29 mouse cellular contexts compared by ENCODE assay signal in the genomic region with DNA sequence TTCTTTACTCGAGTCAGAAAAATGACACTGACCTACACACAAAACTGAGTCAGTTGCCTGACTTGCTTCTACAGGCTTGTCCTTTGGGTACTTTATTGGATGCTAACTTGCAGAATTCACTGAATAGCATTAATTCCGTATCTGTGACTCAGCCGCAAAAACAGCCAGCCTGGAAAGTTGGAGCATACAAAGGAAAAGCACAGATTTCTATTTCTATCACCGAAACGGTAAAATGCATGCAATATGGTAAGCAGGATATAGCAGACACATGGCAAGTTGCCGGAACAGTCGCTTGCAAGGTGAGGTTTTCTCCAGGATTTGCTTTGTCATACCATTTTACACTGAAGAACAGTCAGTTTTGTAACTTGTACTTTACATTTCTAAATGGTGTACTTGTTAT. TPM values are rescaled to one million over a fixed set of nuclear protein-coding genes. Genes with fewer than 3 reads are reported as not detected.
DNase-seq lines count a peak whose midpoint lies in the region; ATAC-seq lines count a peak whose summit lies in the region.
"Had no signal": no experiment of that assay in that cellular context is flagged by ENCODE, and none has a peak within 500 bp of the region (broad histone marks: within the 10 kb centered on the region; RNA-seq: fewer than 3 reads in every experiment).

No protein-coding gene starts in this region.

- H3K27me3 ChIP-seq in midbrain, embryonic 11.5 days (ENCODE audit: control insufficient read depth, insufficient read depth, low read length), result no peaks in the 10 kb centered on the region
- no peaks in the 10 kb centered on the region for H3K27me3 ChIP-seq in midbrain, embryonic 14.5 days (ENCODE audit: control insufficient read depth, insufficient read depth, low read length)
- H3K27me3 ChIP-seq: embryonic facial prominence, embryonic 13.5 days; forebrain, embryonic 12.5 days; heart, embryonic 12.5 days; kidney, embryonic 15.5 days; neural tube, embryonic 12.5 days had no signal

- H3K9me3 ChIP-seq in midbrain, embryonic 11.5 days (ENCODE audit: control insufficient read depth, low read length), result no peaks in the 10 kb centered on the region
- no peaks in the 10 kb centered on the region for H3K9me3 ChIP-seq in midbrain, embryonic 14.5 days (ENCODE audit: control insufficient read depth, low read length)
- H3K9me3 ChIP-seq: embryonic facial prominence, embryonic 13.5 days; forebrain, embryonic 12.5 days; heart, embryonic 12.5 days; kidney, embryonic 15.5 days; neural tube, embryonic 12.5 days had no signal

- no peak overlapping the region for H3K9ac ChIP-seq in midbrain, embryonic 11.5 days (ENCODE audit: low read length)
- H3K9ac ChIP-seq in midbrain, embryonic 14.5 days (replicated peaks; ENCODE audit: low read length), result no peak overlapping the region
- H3K9ac ChIP-seq: embryonic facial prominence, embryonic 13.5 days; forebrain, embryonic 12.5 days; heart, embryonic 12.5 days; hindbrain, embryonic 14.5 days; kidney, embryonic 15.5 days; liver, embryonic 14.5 days; lung, embryonic 14.5 days; neural tube, embryonic 12.5 days had no signal

- 95% methylated on average over 7 of the region's 7 CpGs for WGBS in midbrain, embryonic 11.5 days
- WGBS in midbrain, embryonic 14.5 days, result 97% methylated on average over 7 of the region's 7 CpGs

- no peak for ATAC-seq in midbrain, embryonic 11.5 days (ENCODE audit: low FRiP score)
- ATAC-seq in midbrain, embryonic 14.5 days (ENCODE audit: low FRiP score, low TSS enrichment), result no peak
- ATAC-seq: CD4-positive, CD25-positive, alpha-beta regulatory T cell, adult 4 months; inflammation-experienced regulatory T-cells, adult 6 months; midbrain, embryonic 16.5 days had no signal

- DNase-seq in layer of hippocampus, adult 11-12 months (ENCODE audit: low spot score), result peak; percentile 31
- DNase-seq in layer of hippocampus, adult 9-10 months (ENCODE audit: low spot score), result no peak
- peak; percentile 39 for DNase-seq in midbrain, embryonic 11.5 days (ENCODE audit: low spot score, missing footprints)
- DNase-seq in midbrain, embryonic 14.5 days, result no peak
- DNase-seq in brain, adult 2 months (ENCODE audit: low read depth, low spot score), result peak; percentile 70
- peak; percentile 44 for DNase-seq in telencephalon, adult 2 months (ENCODE audit: low read depth, low spot score)
- no peak for DNase-seq in ovary, adult 18-20 months (ENCODE audit: low spot score)
- DNase-seq: adrenal gland, postnatal 25 days; cerebellum, adult 18-20 months; cerebellum, postnatal 10 days; gastrocnemius, postnatal 25 days; heart, adult 18-20 months; kidney, adult 11 months; kidney, postnatal 25 days; liver; lung, embryonic 14.5 days; lung, postnatal 14 days had no signal

- no peaks in the 10 kb centered on the region for H3K4me1 ChIP-seq in midbrain, embryonic 11.5 days (ENCODE audit: control insufficient read depth, insufficient read depth, low read length)
- H3K4me1 ChIP-seq in midbrain, embryonic 14.5 days (ENCODE audit: control insufficient read depth, insufficient read depth, low read length), result no peaks in the 10 kb centered on the region
- H3K4me1 ChIP-seq: embryonic facial prominence, embryonic 13.5 days; kidney, embryonic 15.5 days; neural tube, embryonic 12.5 days had no signal

- no peaks in the 10 kb centered on the region for H3K36me3 ChIP-seq in midbrain, embryonic 11.5 days (ENCODE audit: control insufficient read depth, insufficient read depth, low read length)
- H3K36me3 ChIP-seq in midbrain, embryonic 14.5 days (ENCODE audit: control insufficient read depth, insufficient read depth, low read length), result peaks cover 15% of the 10 kb centered on the region

- no peak overlapping the region for H3K4me2 ChIP-seq in midbrain, embryonic 11.5 days
- H3K4me2 ChIP-seq in midbrain, embryonic 14.5 days (ENCODE audit: low read length), result no peak overlapping the region
- H3K4me2 ChIP-seq: embryonic facial prominence, embryonic 13.5 days; forebrain, embryonic 12.5 days; heart, embryonic 12.5 days; hindbrain, embryonic 14.5 days; kidney, embryonic 15.5 days; lung, embryonic 14.5 days; neural tube, embryonic 12.5 days had no signal

- no peak overlapping the region for H3K4me3 ChIP-seq in midbrain, embryonic 11.5 days (ENCODE audit: low read depth, low read length)
- no peak overlapping the region for H3K4me3 ChIP-seq in midbrain, embryonic 14.5 days (replicated peaks; ENCODE audit: low read depth, low read length)
- H3K4me3 ChIP-seq: embryonic facial prominence, embryonic 13.5 days; erythroblast, embryonic 14.5 days; forebrain, embryonic 12.5 days; heart, embryonic 12.5 days; kidney, embryonic 15.5 days; layer of hippocampus, adult 2 months; neural tube, embryonic 12.5 days had no signal

- no peak overlapping the region for H3K27ac ChIP-seq in midbrain, embryonic 11.5 days (ENCODE audit: low read depth, low read length)
- no peak overlapping the region for H3K27ac ChIP-seq in midbrain, embryonic 14.5 days (replicated peaks; ENCODE audit: low read depth, low read length)
- H3K27ac ChIP-seq: embryonic facial prominence, embryonic 13.5 days; forebrain, embryonic 12.5 days; hindbrain, embryonic 14.5 days; kidney, embryonic 15.5 days; layer of hippocampus, adult 2 months; liver, embryonic 14.5 days; neural tube, embryonic 12.5 days had no signal

RNA-seq across cellular contexts. Expression of a gene that starts 7.4 kb away (rescaled TPM):
- 112 and 134 TPM in 2 replicates for polyA plus RNA-seq in midbrain, embryonic 11.5 days (2014; fragmentation: Nextera tagmentation; extraction: Ambion mirVana)
- polyA plus RNA-seq in midbrain, embryonic 14.5 days (2014; fragmentation: Nextera tagmentation; extraction: Ambion mirVana), result 77.5 and 105 TPM in 2 replicates

RNA-seq across cellular contexts. Expression of a gene that starts 8.0 kb away (rescaled TPM):
- polyA plus RNA-seq in midbrain, embryonic 11.5 days (2014; fragmentation: Nextera tagmentation; extraction: Ambion mirVana), result 40.0 and 41.1 TPM in 2 replicates
- polyA plus RNA-seq in midbrain, embryonic 14.5 days (2014; fragmentation: Nextera tagmentation; extraction: Ambion mirVana), result 22.3 and 27.9 TPM in 2 replicates

Comparison
In these comparisons a context has a peak if more than half of its experiments do, and no peak if none do; other contexts are left out.
1. DNase-seq: peak in layer of hippocampus, adult 11-12 months (single experiment), midbrain, embryonic 11.5 days (single experiment), brain, adult 2 months (single experiment) and telencephalon, adult 2 months (single experiment); none in layer of hippocampus, adult 9-10 months (single experiment), midbrain, embryonic 14.5 days (single experiment) and ovary, adult 18-20 months (single experiment).